Mouse (Mus musculus): ENCODE results near the gene Lmntd1.
A peak's percentile ranks its signal among the peaks of the same experiment; 100 is the strongest.

- TF ChIP-seq TCF12 (IDR thresholded peaks at IDR 0.05; ENCODE audit: insufficient read depth, poor library complexity, severe bottlenecking) (no peak), POLR2AphosphoS2 (IDR thresholded peaks at IDR 0.05; ENCODE audit: insufficient read length, low read depth) (peak; percentile 64), USF1 (IDR thresholded peaks at IDR 0.05; ENCODE audit: low read depth) (peak; percentile 62), POLR2A (IDR thresholded peaks at IDR 0.05; ENCODE audit: insufficient read length, low read depth) (peak; percentile 74), MAX (IDR thresholded peaks at IDR 0.05; ENCODE audit: low read depth) (no peak), REST (IDR thresholded peaks at IDR 0.05; ENCODE audit: insufficient read depth, insufficient read length) (no peak), CEBPB (IDR thresholded peaks at IDR 0.05; ENCODE audit: insufficient read depth, poor library complexity, severe bottlenecking) (no peak), MYOD1 (IDR thresholded peaks at IDR 0.05; ENCODE audit: control insufficient read depth in 1 of 3, insufficient read length in 2 of 3, low read depth in 2 of 3) (no peak), MYOG (IDR thresholded peaks at IDR 0.05; ENCODE audit: control insufficient read depth in 1 of 3, insufficient read depth in 1 of 3, insufficient read length in 2 of 3, low read depth in 2 of 3) (peak in 1 of 3 experiments; percentile 36)
These were observed 272.6 kb downstream of the Lmntd1 start for GRCm38 (mm10) chr6:145341301-145342193.
